Mouse (Mus musculus): Measurements from ENCODE around the gene Cela1. TPM values are rescaled to one million over a fixed set of nuclear protein-coding genes. Genes with fewer than 3 reads are reported as not detected.

Gene Cela1
- 0.96 and 1.7 TPM in 2 replicates for polyA plus RNA-seq (2016; fragmentation: Nextera tagmentation; extraction: Ambion mirVana)

GRCm38 (mm10) chr15:100687430-100687971 lies at the start of gene Cela1:
Gene Cela1, minus strand, starts transcription at chr15:100687921.
- WGBS, result 87% methylated on average over 8 of the region's 8 CpGs

GRCm38 (mm10) chr15:100735953-100736300 lies 48.2 kb upstream of the Cela1 start:
- WGBS, result 89% methylated on average over 9 of the region's 9 CpGs
- Histone ChIP-seq H3K27ac (replicated peaks) (no peak overlapping the region), H3K27me3 (ENCODE audit: low read depth, poor library complexity, severe bottlenecking) (peaks cover 23% of the 10 kb centered on the region), H3K4me3 (no peak overlapping the region), H3K9me3 (replicated peaks) (no peaks in the 10 kb centered on the region), H3K36me3 (no peaks in the 10 kb centered on the region), H3K4me1 (no peaks in the 10 kb centered on the region)
- DNase-seq (ENCODE audit: low spot score), result no peak

More at GRCm38 (mm10) chr15:100687430-100687971, at the start of gene Cela1:
- H3K4me1 ChIP-seq, result peaks cover 10% of the 10 kb centered on the region; the same call in 1 of the 2 replicates
- H3K4me3 ChIP-seq, result no peak within 1 kb of the TSS
- H3K36me3 ChIP-seq, result no peaks in the 10 kb centered on the region
- DNase-seq (ENCODE audit: low spot score), result no peak
- peaks cover 14% of the 10 kb centered on the region for H3K9me3 ChIP-seq (replicated peaks)
- 0 out of 2 replicates have a peak within 1 kb of the TSS, but pooled peaks have one; percentile 6 for H3K27ac ChIP-seq (replicated peaks)
- H3K27me3 ChIP-seq (ENCODE audit: low read depth, poor library complexity, severe bottlenecking), result peaks cover 22% of the 10 kb centered on the region

GRCm38 (mm10) chr15:100735095-100735952 lies 47.6 kb upstream of the Cela1 start:
- Histone ChIP-seq H3K9me3 (replicated peaks) (no peaks in the 10 kb centered on the region), H3K36me3 (no peaks in the 10 kb centered on the region), H3K27me3 (ENCODE audit: low read depth, poor library complexity, severe bottlenecking) (peaks cover 29% of the 10 kb centered on the region), H3K4me1 (no peaks in the 10 kb centered on the region), H3K4me3 (no peak overlapping the region), H3K27ac (replicated peaks) (0 out of 2 replicates have a peak overlapping the region, but pooled peaks have one; percentile 3)
- 90% methylated on average over 14 of the region's 15 CpGs for WGBS
- no peak for DNase-seq (ENCODE audit: low spot score)

GRCm38 (mm10) chr15:100732580-100732979 lies 44.9 kb upstream of the Cela1 start:
- 41% methylated on average over 5 of the region's 5 CpGs for WGBS
- H3K4me3 ChIP-seq, result no peak overlapping the region
- peaks cover 14% of the 10 kb centered on the region for H3K4me1 ChIP-seq
- no peaks in the 10 kb centered on the region for H3K9me3 ChIP-seq (replicated peaks)
- peaks cover 57% of the 10 kb centered on the region for H3K27me3 ChIP-seq (ENCODE audit: low read depth, poor library complexity, severe bottlenecking)
- DNase-seq (ENCODE audit: low spot score), result no peak
- no peaks in the 10 kb centered on the region for H3K36me3 ChIP-seq
- H3K27ac ChIP-seq (replicated peaks), result no peak overlapping the region

GRCm38 (mm10) chr15:100731081-100731480 lies 43.4 kb upstream of the Cela1 start:
- no peak overlapping the region for H3K27ac ChIP-seq (replicated peaks)
- no peaks in the 10 kb centered on the region for H3K36me3 ChIP-seq
- no peak overlapping the region for H3K4me3 ChIP-seq
- H3K27me3 ChIP-seq (ENCODE audit: low read depth, poor library complexity, severe bottlenecking), result peaks cover 67% of the 10 kb centered on the region
- no peaks in the 10 kb centered on the region for H3K9me3 ChIP-seq (replicated peaks)
- 54% methylated on average over 9 of the region's 9 CpGs for WGBS
- DNase-seq (ENCODE audit: low spot score), result no peak
- H3K4me1 ChIP-seq, result peaks cover 14% of the 10 kb centered on the region

GRCm38 (mm10) chr15:100729281-100729985 lies 41.7 kb upstream of the Cela1 start, which contains the start of gene Galnt6:
Gene Galnt6, minus strand, starts transcription at chr15:100729376.
- Histone ChIP-seq H3K27ac (replicated peaks) (peak within 1 kb of the TSS; percentile 10; the same call in 1 of the 2 replicates), H3K4me3 (peak within 1 kb of the TSS; percentile 58), H3K9me3 (replicated peaks) (no peaks in the 10 kb centered on the region), H3K27me3 (ENCODE audit: low read depth, poor library complexity, severe bottlenecking) (peaks cover 67% of the 10 kb centered on the region), H3K36me3 (no peaks in the 10 kb centered on the region), H3K4me1 (peaks cover 14% of the 10 kb centered on the region)
- DNase-seq (ENCODE audit: low spot score), result peak; percentile 37
- WGBS, result 4% methylated on average over 50 of the region's 57 CpGs

- no peaks in the 10 kb centered on the region for H3K9me3 ChIP-seq (replicated peaks)
- peaks cover 14% of the 10 kb centered on the region for H3K4me1 ChIP-seq
- H3K4me3 ChIP-seq, result peak overlapping the region; percentile 58
- H3K27me3 ChIP-seq (ENCODE audit: low read depth, poor library complexity, severe bottlenecking), result peaks cover 67% of the 10 kb centered on the region
- no peak for DNase-seq (ENCODE audit: low spot score)
- H3K36me3 ChIP-seq, result no peaks in the 10 kb centered on the region
- 23% methylated on average over 9 of the region's 9 CpGs for WGBS
- H3K27ac ChIP-seq (replicated peaks), result no peak overlapping the region
Measured at GRCm38 (mm10) chr15:100728586-100728985, 40.9 kb upstream of the Cela1 start.

- Histone ChIP-seq H3K4me3 (no peak overlapping the region), H3K27ac (replicated peaks) (no peak overlapping the region), H3K36me3 (no peaks in the 10 kb centered on the region), H3K27me3 (ENCODE audit: low read depth, poor library complexity, severe bottlenecking) (peaks cover 67% of the 10 kb centered on the region), H3K9me3 (replicated peaks) (no peaks in the 10 kb centered on the region), H3K4me1 (peaks cover 14% of the 10 kb centered on the region)
- no peak for DNase-seq (ENCODE audit: low spot score)
- 86% methylated on average over 11 of the region's 11 CpGs for WGBS
Measured at GRCm38 (mm10) chr15:100727834-100728233, 40.1 kb upstream of the Cela1 start.

GRCm38 (mm10) chr15:100726721-100727120 lies 39.0 kb upstream of the Cela1 start:
- 89% methylated on average over 11 of the region's 11 CpGs for WGBS
- Histone ChIP-seq H3K27ac (replicated peaks) (no peak overlapping the region), H3K4me1 (peaks cover 14% of the 10 kb centered on the region), H3K27me3 (ENCODE audit: low read depth, poor library complexity, severe bottlenecking) (peaks cover 60% of the 10 kb centered on the region), H3K36me3 (no peaks in the 10 kb centered on the region), H3K9me3 (replicated peaks) (no peaks in the 10 kb centered on the region), H3K4me3 (no peak overlapping the region)
- DNase-seq (ENCODE audit: low spot score), result no peak

- H3K4me1 ChIP-seq, result peaks cover 1% of the 10 kb centered on the region
- H3K27me3 ChIP-seq (ENCODE audit: low read depth, poor library complexity, severe bottlenecking), result peaks cover 28% of the 10 kb centered on the region
- H3K36me3 ChIP-seq, result no peaks in the 10 kb centered on the region
- no peak overlapping the region for H3K4me3 ChIP-seq
- DNase-seq (ENCODE audit: low spot score), result no peak
- 86% methylated on average over 14 of the region's 14 CpGs for WGBS
- no peaks in the 10 kb centered on the region for H3K9me3 ChIP-seq (replicated peaks)
- H3K27ac ChIP-seq (replicated peaks), result no peak overlapping the region
Measured at GRCm38 (mm10) chr15:100723505-100723904, 35.8 kb upstream of the Cela1 start.

GRCm38 (mm10) chr15:100722564-100722963 lies 34.8 kb upstream of the Cela1 start:
- H3K27ac ChIP-seq (replicated peaks), result no peak overlapping the region
- no peaks in the 10 kb centered on the region for H3K4me1 ChIP-seq
- H3K27me3 ChIP-seq (ENCODE audit: low read depth, poor library complexity, severe bottlenecking), result peaks cover 19% of the 10 kb centered on the region
- no peak overlapping the region for H3K4me3 ChIP-seq
- H3K36me3 ChIP-seq, result no peaks in the 10 kb centered on the region
- WGBS, result 80% methylated on average over 6 of the region's 6 CpGs
- DNase-seq (ENCODE audit: low spot score), result no peak
- H3K9me3 ChIP-seq (replicated peaks), result no peaks in the 10 kb centered on the region

GRCm38 (mm10) chr15:100722026-100722425 lies 34.3 kb upstream of the Cela1 start:
- WGBS, result 67% methylated on average over 4 of the region's 4 CpGs

More at GRCm38 (mm10) chr15:100722026-100722425, 34.3 kb upstream of the Cela1 start:
- Histone ChIP-seq H3K36me3 (no peaks in the 10 kb centered on the region), H3K9me3 (replicated peaks) (no peaks in the 10 kb centered on the region), H3K27ac (replicated peaks) (no peak overlapping the region), H3K4me3 (no peak overlapping the region), H3K4me1 (no peaks in the 10 kb centered on the region), H3K27me3 (ENCODE audit: low read depth, poor library complexity, severe bottlenecking) (peaks cover 13% of the 10 kb centered on the region)
- no peak for DNase-seq (ENCODE audit: low spot score)

Measured in midbrain, embryonic 10.5 days (tissue).